Mouse (Mus musculus) mouse embryonic stem cell (cell line): ENCODE data around the gene Ctnnbip1.

ENCODE experiments used
- in situ Hi-C, 2 experiments: fragments of 300-500 bp; cut with MboI; formaldehyde crosslinking; loops; 1 replicate in 1 of 2; 3 replicates in 1 of 2; pipeline ENCODE4 v1.14.3; 2019 to 2020; ENCODE audit warnings: low sequenced_read_pairs in 2 of 2, low pct_unique_long_range_greater_than_20kb in 1 of 2, mixed read lengths in 1 of 2; ENCODE audit not compliant: unreplicated experiment in 1 of 2

Ctnnbip1 gene

DNA sequence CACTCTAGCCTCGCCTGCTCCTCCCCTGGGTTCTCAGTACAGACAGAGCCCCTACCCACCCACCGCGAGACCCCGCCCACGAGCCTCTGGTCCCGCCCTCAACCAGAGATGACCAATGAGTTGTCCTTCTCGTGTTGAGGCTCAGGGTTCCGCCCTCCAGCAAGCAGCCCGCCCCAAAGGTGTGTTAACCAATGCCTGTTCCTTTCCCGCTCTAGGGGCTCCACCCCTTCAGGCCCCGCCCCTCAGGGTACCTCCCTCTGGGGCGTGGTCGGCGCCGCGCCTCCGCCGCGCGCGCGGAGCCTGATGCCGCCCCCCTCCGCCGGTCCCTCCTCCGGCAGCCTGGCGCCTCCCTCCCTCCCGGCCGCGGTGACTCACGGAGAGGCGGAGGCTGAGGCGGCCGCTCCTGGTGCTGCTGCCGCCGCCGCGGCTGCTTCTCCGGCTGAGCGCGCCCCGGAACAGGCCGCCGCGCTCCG is at the start of gene Ctnnbip1:
Gene Ctnnbip1, plus strand, starts transcription at position 369 of the 473 bp plus-strand sequence.
- in situ Hi-C loops: no loop called here

DNA sequence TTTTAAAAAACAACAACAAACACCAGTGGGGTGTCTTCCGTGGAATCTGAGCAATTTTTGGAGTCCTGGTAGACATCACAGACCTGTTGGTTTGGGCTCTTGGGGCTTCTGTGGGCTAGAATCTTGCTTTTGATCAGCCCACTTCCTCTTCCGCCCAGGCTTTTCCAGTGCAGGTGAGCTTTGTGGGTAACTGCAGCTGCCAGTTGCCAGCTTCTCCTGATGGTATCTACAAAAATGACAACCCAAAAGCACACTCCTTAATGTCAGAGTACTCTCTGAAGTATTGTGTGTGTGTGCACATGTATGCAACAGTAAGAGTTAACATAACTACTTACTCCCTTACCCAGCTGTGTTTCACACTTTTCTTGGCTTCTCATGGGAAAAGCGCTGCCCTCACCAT is 48.5 kb upstream of the Ctnnbip1 start:
- in situ Hi-C loops: loop anchor here in 1 of 2 experiments (10.0 kb wide), 1 partner anchor 55 kb away; no protein-coding TSS in a partner anchor

DNA sequence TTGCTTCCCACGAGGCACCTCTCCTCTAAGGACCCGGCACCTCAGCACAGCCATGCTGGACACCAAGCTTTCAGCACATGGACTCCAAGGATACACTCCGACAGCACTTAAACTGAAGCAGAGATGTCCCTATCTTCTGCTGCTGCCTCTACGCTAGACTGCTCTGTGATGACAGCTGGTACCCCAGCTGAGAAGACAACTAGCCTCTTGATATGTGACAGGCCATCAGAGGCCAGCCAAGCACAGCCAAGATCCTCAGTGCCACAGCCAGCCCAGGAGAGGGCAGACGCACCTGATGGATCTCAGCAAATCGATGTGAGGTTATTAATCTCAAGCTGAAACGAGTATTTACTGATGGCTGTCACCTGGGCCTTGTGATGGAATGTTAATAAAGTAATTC is 42.9 kb upstream of the Ctnnbip1 start:
- in situ Hi-C loops: no loop called here

DNA sequence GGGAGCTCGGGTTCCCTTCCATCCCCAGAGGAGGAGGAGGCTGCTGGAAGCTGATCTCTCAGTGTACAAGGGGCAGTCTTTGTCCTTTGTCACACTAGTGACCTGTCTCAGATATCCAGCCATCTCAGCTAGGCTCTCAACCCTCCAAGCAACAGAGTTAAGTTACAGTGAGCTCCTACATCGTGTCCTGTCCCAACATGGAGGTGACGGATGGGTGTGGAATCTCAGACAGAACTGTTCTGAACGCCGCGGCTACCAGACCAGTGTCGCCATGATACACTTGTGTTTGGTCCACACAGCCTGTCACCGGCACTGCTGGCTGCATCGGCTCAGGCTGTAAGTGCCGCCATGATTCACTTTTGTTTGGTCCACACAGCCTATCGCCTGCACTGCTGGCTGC is 41.0 kb upstream of the Ctnnbip1 start, which contains the start of gene Tmem274:
Gene Tmem274, plus strand, starts transcription at position 301 of the 400 bp plus-strand sequence.
- in situ Hi-C loops: no loop called here

DNA sequence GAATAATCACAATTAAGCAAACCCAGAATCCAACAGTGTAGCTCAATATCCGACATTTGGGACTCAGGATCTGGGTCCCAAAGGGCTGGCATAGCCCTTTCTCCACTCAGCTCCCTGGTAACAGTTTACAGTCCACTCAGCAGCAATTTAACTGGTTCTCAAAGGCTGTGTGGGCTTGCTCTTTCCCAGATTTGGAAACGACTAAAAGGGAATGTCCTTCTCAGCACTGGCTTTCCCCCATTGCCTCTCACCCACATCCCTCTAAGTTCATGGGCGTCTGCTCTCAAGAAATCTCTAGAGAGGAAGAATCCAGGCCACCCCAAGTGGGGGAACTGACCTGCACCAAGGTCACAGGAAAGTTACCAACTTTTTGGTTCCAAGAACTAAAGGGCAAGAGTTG is 33.5 kb upstream of the Ctnnbip1 start:
- in situ Hi-C loops: no loop called here

DNA sequence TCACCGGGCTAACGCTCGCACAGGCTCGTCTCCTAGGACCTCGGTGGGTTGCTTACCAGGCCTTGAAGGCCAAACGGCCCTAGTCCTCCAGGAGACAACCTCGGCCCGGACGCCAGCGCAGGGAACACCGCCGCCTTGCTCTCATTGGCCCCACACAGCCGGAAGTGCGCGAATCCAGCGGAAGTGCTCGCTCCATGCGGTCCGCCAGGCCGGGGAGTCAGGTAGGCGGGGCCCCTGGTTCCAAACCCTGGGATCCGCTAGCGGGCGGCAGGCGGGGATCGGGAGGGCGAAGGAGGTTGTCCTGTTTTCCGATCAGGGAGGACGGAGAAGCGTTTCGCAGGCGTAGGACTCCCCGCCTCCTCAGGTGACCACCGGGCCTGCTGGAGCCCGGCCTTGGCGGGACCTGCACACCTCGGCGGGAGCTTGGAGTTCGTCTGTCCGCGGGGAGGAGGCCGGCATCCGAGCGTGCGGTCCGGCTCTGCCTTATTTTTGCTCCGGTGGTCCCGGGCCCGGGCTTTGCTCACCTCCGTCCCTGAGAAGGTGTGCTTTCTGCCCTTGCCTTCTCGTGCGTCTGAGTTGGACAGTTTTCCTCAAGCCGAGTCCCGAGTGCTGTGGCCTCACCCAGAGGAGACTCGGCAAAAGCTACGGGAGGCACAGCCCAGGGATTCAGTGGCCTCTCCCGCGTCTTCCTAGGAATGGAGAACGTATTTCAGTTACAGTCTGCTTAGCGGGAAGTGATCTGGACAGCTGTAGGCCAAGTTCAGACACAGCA is 32.8 kb upstream of the Ctnnbip1 start, which contains the start of the genes Nmnat1 and Lzic:
Gene Nmnat1, minus strand, starts transcription at position 150 of the 772 bp plus-strand sequence.
Gene Lzic, plus strand, starts transcription at position 177 of the 772 bp plus-strand sequence.
- in situ Hi-C loops: no loop called here

DNA sequence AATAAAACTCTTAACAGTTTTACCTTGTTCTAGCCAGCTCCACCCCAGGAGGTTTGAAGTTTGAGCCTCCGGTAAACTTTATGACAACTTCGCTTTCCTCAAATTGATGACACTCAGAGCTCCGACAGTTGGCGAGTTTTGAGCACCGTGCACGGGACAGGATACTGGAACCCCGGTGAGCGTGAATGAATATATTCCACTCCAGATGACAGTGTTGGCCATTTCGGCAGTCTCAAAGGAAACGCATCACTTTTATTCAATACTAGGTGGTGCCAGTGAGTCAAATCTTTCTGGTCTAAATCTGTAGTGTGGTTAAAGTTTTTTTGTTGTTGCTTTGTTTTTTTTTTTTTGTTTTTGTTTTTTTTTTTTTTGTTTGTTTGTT is 32.2 kb upstream of the Ctnnbip1 start:
- in situ Hi-C loops: no loop called here

DNA sequence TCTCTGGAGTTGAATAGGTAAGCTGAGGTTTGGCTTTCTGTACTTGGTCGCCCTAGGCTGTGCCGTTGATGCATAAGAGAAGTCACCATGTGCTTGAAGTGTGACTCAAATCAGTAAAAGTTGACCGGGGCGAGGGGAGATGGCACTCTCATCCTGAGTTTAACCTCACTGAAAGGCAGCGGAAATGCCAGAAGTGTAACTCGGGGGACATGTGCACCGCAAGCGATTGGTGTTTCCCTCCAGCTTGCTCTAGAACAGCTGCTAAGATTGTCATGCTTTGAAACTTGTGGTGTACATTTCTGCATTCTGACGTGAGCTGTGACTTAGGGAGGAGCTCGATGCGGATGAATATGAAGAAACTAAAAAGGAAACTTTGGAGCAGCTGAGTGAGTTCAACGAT is 30.3 kb upstream of the Ctnnbip1 start:
- in situ Hi-C loops: no loop called here

DNA sequence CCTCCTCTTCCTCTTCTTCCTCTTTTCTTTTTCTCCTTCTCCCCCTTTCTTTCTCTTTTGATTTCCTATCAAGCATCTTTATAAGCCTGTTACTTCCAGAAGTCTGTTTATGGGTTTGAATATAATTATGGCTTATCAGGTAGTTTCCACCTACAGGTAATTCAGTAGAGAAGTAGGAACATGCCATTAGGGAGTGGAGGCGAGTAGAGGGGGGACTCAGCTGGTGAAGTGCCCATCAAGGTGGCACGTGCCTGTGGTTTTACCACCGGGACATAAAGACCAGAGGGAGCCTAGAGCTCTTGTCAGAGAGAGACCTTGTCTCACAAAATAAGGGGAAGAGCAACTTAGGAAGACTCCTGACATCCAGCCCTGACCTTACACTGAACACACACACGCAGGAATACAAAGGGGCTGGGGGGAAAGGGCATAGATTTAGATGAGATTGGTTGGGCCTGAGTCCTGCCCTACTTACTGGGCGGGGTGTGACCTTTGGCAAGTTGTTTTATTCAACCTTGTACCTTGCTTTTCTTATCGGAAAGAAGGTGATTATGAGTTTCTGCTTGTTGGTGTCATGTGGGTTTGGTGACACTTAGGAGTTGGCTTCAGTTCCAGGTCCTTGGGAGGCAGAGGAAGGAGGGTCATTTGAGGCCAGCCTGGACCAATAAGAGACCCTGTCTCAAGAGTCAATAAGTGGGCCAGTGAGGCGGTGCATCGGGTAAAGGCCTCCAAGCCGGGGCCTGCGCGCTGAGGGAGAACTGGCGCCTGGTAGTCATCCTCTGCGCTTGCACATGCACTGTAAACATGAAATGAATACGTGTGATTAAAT is 28.4 kb upstream of the Ctnnbip1 start:
- in situ Hi-C loops: no loop called here

DNA sequence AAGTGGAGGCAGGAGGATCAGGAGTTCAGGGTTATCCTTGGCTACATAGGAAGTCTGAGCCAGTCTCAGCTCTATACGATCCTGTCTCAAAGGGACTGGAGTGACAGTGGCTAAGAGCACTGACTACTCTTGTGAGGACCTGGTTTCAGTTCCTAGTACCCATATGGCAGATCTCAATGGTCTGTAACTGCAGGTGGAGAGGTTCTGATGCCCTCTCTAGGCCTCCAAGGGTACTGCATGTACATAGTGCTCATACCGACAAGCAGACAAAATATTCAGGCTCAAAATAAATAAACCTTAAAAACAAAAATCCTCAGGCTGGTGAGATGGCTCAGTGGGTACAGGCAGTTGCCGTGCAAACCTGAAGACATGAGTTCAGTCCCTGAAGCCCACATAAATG is 26.9 kb upstream of the Ctnnbip1 start:
- in situ Hi-C loops: no loop called here

DNA sequence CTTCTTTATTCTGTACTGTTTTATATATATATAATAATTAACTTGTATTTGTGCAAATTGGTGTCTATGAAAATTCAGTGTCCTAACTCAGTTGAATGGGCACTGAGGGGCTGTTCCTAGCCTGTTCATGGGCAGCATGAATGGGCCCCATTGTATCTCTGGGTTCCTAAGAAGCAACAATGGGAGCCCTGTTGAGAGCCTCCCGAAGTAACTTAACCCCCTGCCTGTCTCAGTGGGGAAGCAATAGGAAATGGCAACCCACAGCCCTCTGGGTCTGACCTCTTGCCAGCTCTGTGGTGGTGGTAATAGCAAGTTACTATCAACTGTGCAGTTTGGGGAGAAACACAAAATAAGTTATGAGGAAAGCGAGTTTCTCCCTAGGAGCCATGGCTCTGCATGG is 21.4 kb upstream of the Ctnnbip1 start:
- in situ Hi-C loops: no loop called here

DNA sequence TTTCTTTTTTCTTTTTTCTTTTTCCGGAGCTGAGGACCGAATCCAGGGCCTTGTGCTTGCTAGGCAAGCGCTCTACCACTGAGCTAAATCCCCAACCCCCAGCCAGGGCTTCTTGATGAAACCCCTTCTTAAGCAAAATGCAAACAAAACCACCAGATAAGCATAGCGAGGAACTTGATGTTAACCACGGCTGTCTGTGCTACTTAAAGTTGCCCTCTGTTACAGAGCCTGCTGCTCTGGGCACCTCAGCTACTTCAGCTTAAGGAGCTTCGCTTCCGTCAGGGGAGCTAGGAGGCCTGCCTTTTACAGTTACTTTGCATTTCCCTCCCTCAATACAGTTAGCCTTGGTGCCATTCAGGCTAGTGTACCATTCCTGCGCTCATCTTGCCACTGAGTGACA is 19.1 kb upstream of the Ctnnbip1 start:
- in situ Hi-C loops: no loop called here

DNA sequence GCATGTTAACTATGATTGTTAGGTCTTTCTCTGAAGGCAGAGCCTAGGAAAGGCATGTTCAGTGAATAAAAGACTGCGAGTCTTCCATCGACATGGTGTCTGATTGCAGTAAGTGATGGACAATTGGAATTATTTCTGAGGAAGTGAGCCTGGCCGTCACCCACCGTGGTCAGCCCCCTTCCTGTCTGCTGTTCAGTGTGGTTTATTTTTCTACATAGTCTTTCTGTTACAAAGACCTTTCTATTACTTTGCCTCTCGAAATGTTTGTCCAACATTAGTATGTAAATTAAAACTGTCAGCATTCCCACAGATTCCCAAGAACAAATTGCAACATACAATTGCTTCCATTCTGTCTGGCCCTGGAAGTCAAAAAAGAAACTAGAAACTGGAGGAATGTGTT is 18.2 kb upstream of the Ctnnbip1 start:
- in situ Hi-C loops: no loop called here

DNA sequence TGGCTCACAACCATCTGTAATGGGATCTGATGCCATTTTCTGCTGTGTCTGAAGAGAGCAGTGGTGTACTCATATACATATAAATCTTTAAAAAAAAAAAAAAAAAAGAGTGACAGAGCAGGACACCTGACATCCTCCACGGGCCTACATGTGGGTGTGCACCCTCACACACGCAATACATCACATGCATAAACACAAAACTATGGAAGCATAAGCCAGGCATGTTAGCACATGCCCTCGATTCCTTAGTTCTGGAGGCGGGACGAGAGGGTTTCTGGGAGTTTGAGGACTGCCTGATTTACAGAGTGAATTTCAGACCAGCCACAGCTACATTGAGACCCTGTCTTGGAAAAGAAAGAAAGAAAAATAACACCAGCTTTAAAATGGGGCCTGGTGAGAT is 13.7 kb upstream of the Ctnnbip1 start:
- in situ Hi-C loops: no loop called here

DNA sequence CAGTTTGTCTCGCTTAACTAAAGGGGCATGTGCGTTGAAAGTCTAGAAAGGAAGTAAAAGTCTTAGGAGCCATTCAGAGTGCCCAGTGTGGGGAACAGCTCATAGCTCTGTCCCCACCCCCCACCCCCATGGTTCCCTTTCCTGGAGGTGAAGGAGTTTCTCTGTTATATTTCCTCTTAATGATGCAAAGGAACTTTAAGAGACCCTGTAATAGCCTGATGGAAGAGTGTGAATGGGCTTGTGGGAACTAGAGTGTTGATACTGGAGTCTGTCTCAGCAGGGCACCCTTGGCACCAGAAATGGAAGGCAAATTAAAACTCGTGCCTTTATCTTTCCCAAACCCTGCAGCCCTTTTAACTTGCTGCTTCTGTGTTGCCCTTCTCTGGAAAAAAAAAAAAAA is 13.2 kb upstream of the Ctnnbip1 start:
- in situ Hi-C loops: no loop called here

DNA sequence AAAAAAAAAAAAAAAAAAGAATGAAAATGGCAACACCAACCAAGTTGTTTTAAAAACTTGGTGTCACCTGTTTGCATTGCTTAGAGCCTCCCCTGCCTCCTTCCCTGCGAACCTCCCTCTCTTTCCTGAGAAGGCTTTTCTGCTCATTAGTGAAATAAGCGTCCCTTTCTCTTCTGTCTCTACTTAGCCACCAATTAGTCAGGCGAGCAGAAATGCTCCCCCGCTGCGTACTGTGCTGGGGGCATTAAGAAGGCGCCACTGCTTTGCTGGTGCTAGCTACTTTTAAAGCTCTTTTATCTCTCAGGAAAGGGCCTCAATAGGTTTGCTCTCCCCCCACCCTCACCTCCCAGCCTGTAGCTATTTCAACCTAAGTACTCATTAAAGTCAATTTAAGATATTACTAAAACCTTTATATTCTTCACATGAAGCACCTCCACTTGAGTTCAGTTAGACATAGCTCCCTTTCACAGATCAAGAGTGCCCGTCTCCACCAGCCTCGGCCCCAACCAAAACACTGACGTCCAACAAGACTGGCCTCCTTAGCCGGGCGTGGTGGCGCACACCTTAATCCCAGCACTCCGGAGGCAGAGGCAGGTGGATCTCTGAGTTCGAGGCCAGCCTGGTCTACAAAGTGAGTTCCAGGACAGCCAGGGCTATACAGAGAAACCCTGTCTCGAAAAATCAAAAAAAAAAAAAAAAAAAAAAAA is 12.6 kb upstream of the Ctnnbip1 start:
- in situ Hi-C loops: no loop called here

DNA sequence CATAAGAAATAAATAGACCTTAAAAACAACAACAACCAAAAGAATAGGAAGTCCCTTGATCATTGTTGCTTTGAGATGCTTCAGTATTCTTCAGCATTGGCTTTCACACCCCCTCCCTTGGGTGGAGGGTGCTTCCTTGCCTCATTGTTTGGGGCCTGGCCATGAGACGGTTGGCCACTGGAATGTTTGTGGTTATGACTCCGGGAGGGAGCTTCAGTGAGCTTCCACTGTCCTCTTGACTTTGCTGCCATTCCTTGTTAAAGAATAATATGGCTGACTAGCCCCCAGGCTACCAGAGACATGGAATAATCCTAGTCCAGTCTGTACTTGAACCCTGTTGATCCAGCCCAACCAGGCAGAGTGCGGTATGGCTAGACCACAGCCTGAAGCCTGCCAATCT is 11.1 kb upstream of the Ctnnbip1 start:
- in situ Hi-C loops: no loop called here

DNA sequence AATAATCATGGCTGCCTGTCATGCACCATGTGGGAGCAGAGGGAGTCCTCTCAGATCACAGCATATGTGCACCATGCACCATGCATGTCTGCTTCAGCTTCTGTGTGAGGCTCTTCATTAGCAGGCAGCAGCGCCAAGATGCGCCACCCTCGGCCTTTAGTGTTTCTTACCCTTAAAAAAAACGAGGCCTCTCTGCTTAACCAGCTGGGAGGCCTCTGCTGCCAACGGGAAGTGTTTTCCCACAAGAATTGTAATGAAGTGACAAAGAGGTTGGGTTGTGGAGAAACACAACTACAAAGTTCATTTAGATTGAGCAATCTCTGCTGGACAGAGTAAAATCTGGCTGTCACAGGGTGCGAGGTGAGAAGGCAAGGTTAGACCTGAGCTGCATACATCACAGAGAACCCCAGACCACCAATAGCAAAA is 6.8 kb upstream of the Ctnnbip1 start:
- in situ Hi-C loops: no loop called here

DNA sequence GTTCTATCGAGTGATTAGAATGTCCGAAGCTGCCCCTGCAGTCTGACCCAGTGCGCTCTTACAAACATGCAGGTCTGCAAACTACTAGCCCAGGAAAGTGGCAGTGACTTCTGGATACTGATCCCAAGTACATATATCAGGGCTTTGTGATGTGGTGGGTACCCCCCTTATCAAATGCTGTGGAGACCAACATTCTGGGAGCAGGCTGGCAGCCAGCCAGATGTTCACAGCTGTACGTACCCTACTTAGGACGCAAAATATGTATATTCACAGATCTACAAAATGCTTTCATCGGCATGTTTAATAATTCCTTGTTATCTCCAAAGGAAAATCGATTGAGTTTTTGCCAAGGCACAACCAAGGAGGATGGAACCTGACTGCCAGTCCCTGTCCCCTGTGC is 6.0 kb upstream of the Ctnnbip1 start:
- in situ Hi-C loops: no loop called here
